Mouse (Mus musculus) lung, postnatal 0 days (tissue): ENCODE measurements around the gene Apmap. TPM values are rescaled to one million over a fixed set of nuclear protein-coding genes. Genes with fewer than 3 reads are reported as not detected.

Source experiments
- ATAC-seq: fragments of 200-750 bp; cut with Nextera tagmentation; 2 replicates; pipeline ENCODE4 v1.8.0; 2017; ENCODE audit warnings: moderate library complexity
- DNase-seq: peaks from one replicate; pipeline ENCODE4 v3.0.0-alpha.2; 2016; ENCODE audit warnings: low spot score
- H3K27ac ChIP-seq: fragments of 300-500 bp; sonication (generic); 2 replicates; pipeline ENCODE4 v1.5.1; 2014; ENCODE audit warnings: antibody characterized with exemption, mild to moderate bottlenecking, low read length, mixed read lengths
- H3K27me3 ChIP-seq: fragments of 300-500 bp; sonication (generic); replicated peaks from 2 replicates; pipeline ENCODE4 v1.6.1; 2014; ENCODE audit warnings: low read length, mixed read lengths; ENCODE audit not compliant: insufficient read depth
- H3K36me3 ChIP-seq: fragments of 300-500 bp; sonication (generic); 2 replicates; pipeline ENCODE4 v1.6.1; 2014; ENCODE audit warnings: low read length, mixed read lengths; ENCODE audit not compliant: insufficient read depth
- H3K4me1 ChIP-seq: fragments of 300-500 bp; sonication (generic); 2 replicates; pipeline ENCODE4 v1.6.1; 2014; ENCODE audit warnings: antibody characterized with exemption, low read depth, low read length, mixed read lengths; ENCODE audit not compliant: insufficient read depth
- H3K4me2 ChIP-seq: fragments of 300-500 bp; sonication (generic); replicated peaks from 2 replicates; pipeline ENCODE4 v1.6.1; 2014; ENCODE audit warnings: low read depth, mild to moderate bottlenecking, low read length, moderate library complexity, mixed read lengths
- H3K4me3 ChIP-seq: fragments of 300-500 bp; sonication (generic); 2 replicates; pipeline ENCODE4 v1.5.1; 2014; ENCODE audit warnings: low read depth, low read length
- H3K9ac ChIP-seq: fragments of 300-500 bp; sonication (generic); replicated peaks from 2 replicates; pipeline ENCODE4 v1.6.1; 2014; ENCODE audit warnings: low read depth, mild to moderate bottlenecking
- H3K9me3 ChIP-seq: fragments of 300-500 bp; sonication (generic); 2 replicates; pipeline ENCODE4 v1.6.1; 2016; ENCODE audit warnings: low read length, mixed read lengths
- CTCF ChIP-seq: IDR thresholded peaks from 2 replicates; pipeline ENCODE4 v1.5.1; 2016; ENCODE audit warnings: antibody characterized with exemption, mild to moderate bottlenecking
- EP300 ChIP-seq: IDR thresholded peaks from 2 replicates; pipeline ENCODE4 v1.6.1; 2016; ENCODE audit warnings: antibody characterized with exemption, mild to moderate bottlenecking, control low read depth
- WGBS: fragments of 180-500 bp; shearing (Covaris S2); extraction: QIAGEN DNeasy Blood & Tissue Kit; methylation state at CpG from one replicate; pipeline ENCODE4 v1.1.7; 2014; 5-methylcytosine and 5-hydroxymethylcytosine counted together
- polyA plus RNA-seq: library from polyadenylated mRNA; unstranded; fragments of >200 nt; fragmentation: Nextera tagmentation; extraction: Ambion mirVana; gene quantifications from 2 replicates; pipeline ENCODE4 v1.2.1, GENCODE M21; 2015

Apmap gene
- polyA plus RNA-seq, 1 experiment from 2014 or later, result 50.7 TPM

- ATAC-seq, result no peak
- WGBS, result 85% methylated on average over 5 of the region's 5 CpGs
These were observed 29.8 kb downstream of the Apmap start for GRCm38 (mm10) chr2:150578603-150579002.

GRCm38 (mm10) chr2:150576256-150576655, 32.1 kb downstream of the Apmap start:
- H3K9me3 ChIP-seq, result no peaks in the 10 kb centered on the region
- H3K4me1 ChIP-seq, result no peaks in the 10 kb centered on the region
- TF ChIP-seq CTCF (no peak), EP300 (no peak)
- no peaks in the 10 kb centered on the region for H3K27me3 ChIP-seq
- H3K27ac ChIP-seq, result no peak overlapping the region
- ATAC-seq (no peak), DNase-seq (no peak)
- H3K36me3 ChIP-seq, result no peaks in the 10 kb centered on the region
- no peak overlapping the region for H3K4me3 ChIP-seq
- 88% methylated on average over 1 of the region's 1 CpGs for WGBS
- H3K9ac ChIP-seq, result no peak overlapping the region
- no peak overlapping the region for H3K4me2 ChIP-seq

More at GRCm38 (mm10) chr2:150578603-150579002, 29.8 kb downstream of the Apmap start:
- no peaks in the 10 kb centered on the region for H3K27me3 ChIP-seq
- TF ChIP-seq EP300 (no peak), CTCF (no peak)
- no peaks in the 10 kb centered on the region for H3K4me1 ChIP-seq
- H3K27ac ChIP-seq, result no peak overlapping the region
- H3K4me2 ChIP-seq, result no peak overlapping the region
- H3K4me3 ChIP-seq, result no peak overlapping the region
- H3K9ac ChIP-seq, result no peak overlapping the region
- H3K9me3 ChIP-seq, result no peaks in the 10 kb centered on the region
- no peaks in the 10 kb centered on the region for H3K36me3 ChIP-seq
- no peak for DNase-seq

- DNase-seq (no peak), ATAC-seq (no peak)
- no peaks in the 10 kb centered on the region for H3K36me3 ChIP-seq
- no peak overlapping the region for H3K9ac ChIP-seq
- no peaks in the 10 kb centered on the region for H3K4me1 ChIP-seq
- TF ChIP-seq CTCF, result no peak
- no peak for TF ChIP-seq EP300
- H3K4me3 ChIP-seq, result no peak overlapping the region
- H3K4me2 ChIP-seq, result no peak overlapping the region
- 87% methylated on average over 3 of the region's 3 CpGs for WGBS
- H3K27ac ChIP-seq, result no peak overlapping the region
- H3K27me3 ChIP-seq, result no peaks in the 10 kb centered on the region
- H3K9me3 ChIP-seq, result no peaks in the 10 kb centered on the region
These were observed 35.9 kb downstream of the Apmap start for GRCm38 (mm10) chr2:150572463-150572862.

GRCm38 (mm10) chr2:150570761-150571160, 37.6 kb downstream of the Apmap start:
- H3K4me2 ChIP-seq, result no peak overlapping the region
- WGBS, result 78% methylated on average over 2 of the region's 2 CpGs
- H3K9ac ChIP-seq, result no peak overlapping the region
- DNase-seq, result no peak
- no peak overlapping the region for H3K4me3 ChIP-seq
- H3K27me3 ChIP-seq, result no peaks in the 10 kb centered on the region
- no peaks in the 10 kb centered on the region for H3K9me3 ChIP-seq
- no peak for ATAC-seq
- no peak for TF ChIP-seq CTCF
- H3K36me3 ChIP-seq, result no peaks in the 10 kb centered on the region
- no peak overlapping the region for H3K27ac ChIP-seq
- H3K4me1 ChIP-seq, result no peaks in the 10 kb centered on the region

GRCm38 (mm10) chr2:150569847-150570590, 38.3 kb downstream of the Apmap start, which contains the start of gene Cst7:
Cst7 (plus strand) TSS chr2:150570415.
- Histone ChIP-seq H3K4me1 (no peaks in the 10 kb centered on the region), H3K27ac (no peak within 1 kb of the TSS), H3K27me3 (no peaks in the 10 kb centered on the region), H3K36me3 (no peaks in the 10 kb centered on the region), H3K4me3 (no peak within 1 kb of the TSS), H3K9me3 (no peaks in the 10 kb centered on the region), H3K4me2 (no peak within 1 kb of the TSS), H3K9ac (no peak within 1 kb of the TSS)
- 61% methylated on average over 11 of the region's 11 CpGs for whole genome bisulfite sequencing
- no peak for DNase-seq
- ATAC-seq, result no peak
- no peak for TF ChIP-seq EP300
- no peak for TF ChIP-seq CTCF

- 43% methylated on average over 2 of the region's 2 CpGs for WGBS
These were observed 41.3 kb downstream of the Apmap start for GRCm38 (mm10) chr2:150567051-150567450.

More at GRCm38 (mm10) chr2:150567051-150567450, 41.3 kb downstream of the Apmap start:
- DNase-seq (no peak), ATAC-seq (no peak)
- H3K27ac ChIP-seq, result no peak overlapping the region
- no peak for TF ChIP-seq CTCF
- TF ChIP-seq EP300, result no peak
- no peaks in the 10 kb centered on the region for H3K4me1 ChIP-seq
- H3K9me3 ChIP-seq, result no peaks in the 10 kb centered on the region
- H3K9ac ChIP-seq, result no peak overlapping the region
- H3K36me3 ChIP-seq, result no peaks in the 10 kb centered on the region
- H3K4me2 ChIP-seq, result no peak overlapping the region
- H3K4me3 ChIP-seq, result no peak overlapping the region
- no peaks in the 10 kb centered on the region for H3K27me3 ChIP-seq
